Mouse (Mus musculus) heart, postnatal 0 days (tissue): Measurements from ENCODE around the gene Cd79b.

Experiments used
- CTCF ChIP-seq: IDR thresholded peaks from 2 replicates; pipeline ENCODE4 v1.5.1; 2016; ENCODE audit warnings: antibody characterized with exemption, control low read depth, low read depth
- EP300 ChIP-seq: IDR thresholded peaks from 2 replicates; pipeline ENCODE4 v1.6.1; 2016; ENCODE audit warnings: antibody characterized with exemption, low read depth

DNA sequence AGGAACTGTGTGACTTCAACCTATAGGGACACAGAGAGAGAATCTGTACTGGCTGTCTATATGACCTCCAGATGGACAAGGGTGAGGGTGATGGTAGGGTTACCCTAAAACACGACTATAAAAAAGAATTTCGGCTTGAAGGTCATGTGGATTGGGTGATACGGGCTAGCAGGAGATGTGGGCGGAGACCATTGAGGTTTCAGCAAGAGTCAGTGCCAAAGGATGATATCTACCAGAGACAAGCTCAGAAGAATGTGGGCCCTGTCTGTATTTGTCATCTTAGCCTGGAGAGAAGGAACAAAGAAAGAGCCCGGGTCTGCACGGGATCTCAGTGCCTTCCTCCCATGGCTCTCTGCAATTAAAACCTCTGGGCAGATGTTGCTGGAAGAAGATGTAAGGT, 35.2 kb upstream of the Cd79b start:
- TF ChIP-seq CTCF (no peak), EP300 (no peak)
